Mouse (Mus musculus) bone marrow, adult 2 months (tissue): ENCODE results near the gene Mical2.

Experiments used
- CTCF ChIP-seq: fragments of 200-500 bp; IDR thresholded peaks from 2 replicates; pipeline ENCODE4 v1.5.1; 2011; ENCODE audit warnings: low read length, control low read depth; ENCODE audit not compliant: control insufficient read depth, insufficient read depth
- POLR2A ChIP-seq: fragments of 200-500 bp; IDR thresholded peaks from 2 replicates; pipeline ENCODE4 v1.6.1; 2011; ENCODE audit warnings: low read depth, mild to moderate bottlenecking, control low read depth, low read length, borderline replicate concordance; ENCODE audit not compliant: control insufficient read depth

GRCm38 (mm10) chr7:112259286-112259685, 33.6 kb downstream of the Mical2 start:
- TF ChIP-seq CTCF (no peak), POLR2A (no peak)
